Mouse (Mus musculus): ENCODE data around the gene Atp6v0a4. TPM values are rescaled to one million over a fixed set of nuclear protein-coding genes. Genes with fewer than 3 reads are reported as not detected.

Gene Atp6v0a4
- polyA plus RNA-seq, 1 experiment: not detected

DNA sequence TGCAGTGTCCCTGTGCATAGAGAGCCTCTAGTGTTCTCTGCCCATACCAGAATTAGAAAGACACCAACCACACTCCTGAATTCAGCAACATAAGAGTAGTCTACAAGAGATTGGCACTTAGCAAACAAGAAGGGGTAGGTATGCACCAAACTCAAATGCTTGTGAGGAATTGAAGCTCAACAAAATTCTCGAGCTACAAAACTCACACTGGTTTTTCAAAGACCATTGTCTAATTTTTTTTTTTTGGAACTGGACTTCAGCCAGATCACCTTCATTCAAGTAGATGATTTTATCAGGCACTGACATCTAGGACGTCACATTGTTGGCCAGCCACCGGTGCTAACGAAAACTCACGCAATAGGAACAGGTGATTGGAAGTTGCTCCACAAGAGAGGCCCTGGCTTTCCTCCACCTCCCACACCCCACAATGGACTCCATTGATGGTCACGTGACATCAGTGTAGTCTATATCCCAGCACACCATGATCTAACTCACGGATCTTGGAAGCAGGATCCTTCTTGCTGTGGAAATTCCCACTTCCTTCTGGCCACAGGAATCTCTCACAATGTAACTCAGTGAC is 22.1 kb downstream of the Atp6v0a4 start:
- H3K4me3 ChIP-seq (ENCODE audit: insufficient read depth, low read depth, low read length): no peak overlapping the region
- TF ChIP-seq CTCF (IDR thresholded peaks at IDR 0.05; ENCODE audit: insufficient read depth, low read depth, low read length): no peak
- TF ChIP-seq POLR2A (IDR thresholded peaks at IDR 0.05; ENCODE audit: insufficient read depth, low read depth, low read length): no peak
- WGBS: 90% methylated on average over 7 of the region's 7 CpGs

DNA sequence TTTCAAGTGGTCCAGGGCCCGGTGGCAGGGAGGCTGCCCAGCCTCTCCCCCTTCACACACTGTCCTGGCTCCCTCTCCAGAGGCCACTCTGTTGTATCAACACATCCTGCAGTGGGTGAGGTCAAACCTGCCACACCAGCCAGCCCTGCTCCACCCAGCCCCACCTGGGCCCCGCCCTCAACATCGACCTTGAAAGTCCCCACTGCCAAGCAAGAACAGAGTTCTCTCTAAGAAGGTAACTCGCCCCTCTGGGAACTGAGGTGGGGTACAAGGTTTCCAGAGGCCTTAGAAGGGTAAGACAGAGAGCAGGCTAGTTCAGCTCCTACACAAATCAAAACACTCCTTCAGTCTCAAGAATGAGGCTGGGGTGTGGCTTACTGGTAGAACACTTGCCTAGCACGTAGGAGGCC is 27.4 kb downstream of the Atp6v0a4 start:
- WGBS: 86% methylated on average over 5 of the region's 5 CpGs
- no peak for TF ChIP-seq CTCF (IDR thresholded peaks at IDR 0.05; ENCODE audit: insufficient read depth, low read depth, low read length)
- no peak for TF ChIP-seq POLR2A (IDR thresholded peaks at IDR 0.05; ENCODE audit: insufficient read depth, low read depth, low read length)
- H3K27ac ChIP-seq (ENCODE audit: insufficient read depth, low read depth, low read length): no peak overlapping the region
- H3K4me3 ChIP-seq (ENCODE audit: insufficient read depth, low read depth, low read length): no peak overlapping the region
- no peaks in the 10 kb centered on the region for H3K4me1 ChIP-seq (ENCODE audit: control insufficient read depth, insufficient read depth, low read length)

More for the DNA sequence above, 22.1 kb downstream of the Atp6v0a4 start:
- H3K27ac ChIP-seq (ENCODE audit: insufficient read depth, low read depth, low read length): no peak overlapping the region
- peaks cover 6% of the 10 kb centered on the region for H3K4me1 ChIP-seq (ENCODE audit: control insufficient read depth, insufficient read depth, low read length)

DNA sequence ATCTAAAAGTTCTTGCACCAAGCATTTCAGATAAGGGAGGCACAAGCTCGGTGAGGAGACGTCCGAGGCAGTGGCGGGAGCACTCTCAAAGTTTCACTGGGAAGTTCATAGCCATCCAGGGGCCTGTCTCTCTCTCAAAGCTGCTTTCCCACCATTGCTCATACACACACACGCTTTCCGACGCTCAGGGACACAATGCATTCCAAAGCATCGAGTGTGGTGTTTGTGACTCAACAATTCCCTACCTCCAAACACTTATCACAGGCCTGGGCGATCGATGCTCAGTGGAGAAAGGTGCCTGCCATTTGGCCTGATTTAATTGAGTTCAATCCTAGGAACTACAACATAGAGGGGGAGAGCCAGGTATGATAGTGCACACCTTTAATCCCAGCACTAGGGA is 29.7 kb downstream of the Atp6v0a4 start:
- no peaks in the 10 kb centered on the region for H3K4me1 ChIP-seq (ENCODE audit: control insufficient read depth, insufficient read depth, low read length)
- TF ChIP-seq POLR2A (IDR thresholded peaks at IDR 0.05; ENCODE audit: insufficient read depth, low read depth, low read length) (no peak), CTCF (IDR thresholded peaks at IDR 0.05; ENCODE audit: insufficient read depth, low read depth, low read length) (no peak)

DNA sequence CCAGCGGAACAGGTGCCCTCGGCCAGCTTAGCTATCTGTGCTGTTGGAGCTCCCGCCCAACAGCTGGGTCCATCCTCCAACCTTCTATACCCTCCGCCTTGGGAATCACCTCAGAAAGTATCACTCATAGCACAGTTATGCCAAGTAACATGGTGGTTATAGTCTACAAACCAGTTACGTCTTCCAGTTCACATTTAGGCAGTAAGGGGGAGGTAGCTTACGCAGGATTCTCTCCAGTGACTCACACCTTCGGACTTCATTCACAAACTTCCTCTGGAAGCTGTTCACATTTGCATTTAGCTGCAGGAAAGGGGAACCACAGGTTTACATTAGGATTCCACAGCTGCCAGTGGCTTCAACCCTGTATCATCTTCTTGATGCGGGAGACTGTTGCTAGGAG is 31.8 kb downstream of the Atp6v0a4 start:
- Histone ChIP-seq H3K4me3 (ENCODE audit: insufficient read depth, low read depth, low read length) (no peak overlapping the region), H3K4me1 (ENCODE audit: control insufficient read depth, insufficient read depth, low read length) (no peaks in the 10 kb centered on the region), H3K27ac (ENCODE audit: insufficient read depth, low read depth, low read length) (no peak overlapping the region)
- no peak for TF ChIP-seq POLR2A (IDR thresholded peaks at IDR 0.05; ENCODE audit: insufficient read depth, low read depth, low read length)
- TF ChIP-seq CTCF (IDR thresholded peaks at IDR 0.05; ENCODE audit: insufficient read depth, low read depth, low read length): no peak
- 87% methylated on average over 8 of the region's 8 CpGs for WGBS

More for the DNA sequence above, 29.7 kb downstream of the Atp6v0a4 start:
- Histone ChIP-seq H3K27ac (ENCODE audit: insufficient read depth, low read depth, low read length) (no peak overlapping the region), H3K4me3 (ENCODE audit: insufficient read depth, low read depth, low read length) (no peak overlapping the region)
- WGBS: 92% methylated on average over 10 of the region's 10 CpGs

- TF ChIP-seq POLR2A (IDR thresholded peaks at IDR 0.05; ENCODE audit: insufficient read depth, low read depth, low read length) (no peak), CTCF (IDR thresholded peaks at IDR 0.05; ENCODE audit: insufficient read depth, low read depth, low read length) (no peak)
- WGBS: 84% methylated on average over 9 of the region's 9 CpGs
- H3K4me3 ChIP-seq (ENCODE audit: insufficient read depth, low read depth, low read length): no peak overlapping the region
- no peak overlapping the region for H3K27ac ChIP-seq (ENCODE audit: insufficient read depth, low read depth, low read length)
- no peaks in the 10 kb centered on the region for H3K4me1 ChIP-seq (ENCODE audit: control insufficient read depth, insufficient read depth, low read length)
Measured at GRCm38 (mm10) chr6:38087242-38088026, 37.0 kb downstream of the Atp6v0a4 start.

DNA sequence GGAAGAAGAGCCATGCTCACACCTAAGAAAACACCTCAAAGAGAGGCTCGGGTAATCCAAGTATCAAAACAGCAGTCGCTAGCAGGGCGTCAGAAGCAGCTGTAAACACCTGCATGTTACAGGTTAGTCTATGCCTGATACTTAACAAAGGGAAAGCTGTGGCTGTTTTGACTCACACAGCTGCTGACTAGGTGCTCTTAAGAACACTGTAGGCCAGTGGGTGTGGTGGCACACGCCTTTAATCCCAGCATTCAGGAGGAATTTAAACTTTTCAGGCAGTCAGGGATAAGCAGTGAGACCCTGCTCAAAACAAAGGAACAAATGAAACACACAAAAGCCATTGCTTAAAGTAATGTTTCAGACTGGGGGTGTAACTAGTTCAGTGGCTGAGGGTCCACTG is 41.2 kb downstream of the Atp6v0a4 start:
- 61% methylated on average over 4 of the region's 4 CpGs for WGBS
- H3K27ac ChIP-seq (ENCODE audit: insufficient read depth, low read depth, low read length): no peak overlapping the region
- no peak overlapping the region for H3K4me3 ChIP-seq (ENCODE audit: insufficient read depth, low read depth, low read length)
- TF ChIP-seq CTCF (IDR thresholded peaks at IDR 0.05; ENCODE audit: insufficient read depth, low read depth, low read length): no peak
- H3K4me1 ChIP-seq (ENCODE audit: control insufficient read depth, insufficient read depth, low read length): no peaks in the 10 kb centered on the region

DNA sequence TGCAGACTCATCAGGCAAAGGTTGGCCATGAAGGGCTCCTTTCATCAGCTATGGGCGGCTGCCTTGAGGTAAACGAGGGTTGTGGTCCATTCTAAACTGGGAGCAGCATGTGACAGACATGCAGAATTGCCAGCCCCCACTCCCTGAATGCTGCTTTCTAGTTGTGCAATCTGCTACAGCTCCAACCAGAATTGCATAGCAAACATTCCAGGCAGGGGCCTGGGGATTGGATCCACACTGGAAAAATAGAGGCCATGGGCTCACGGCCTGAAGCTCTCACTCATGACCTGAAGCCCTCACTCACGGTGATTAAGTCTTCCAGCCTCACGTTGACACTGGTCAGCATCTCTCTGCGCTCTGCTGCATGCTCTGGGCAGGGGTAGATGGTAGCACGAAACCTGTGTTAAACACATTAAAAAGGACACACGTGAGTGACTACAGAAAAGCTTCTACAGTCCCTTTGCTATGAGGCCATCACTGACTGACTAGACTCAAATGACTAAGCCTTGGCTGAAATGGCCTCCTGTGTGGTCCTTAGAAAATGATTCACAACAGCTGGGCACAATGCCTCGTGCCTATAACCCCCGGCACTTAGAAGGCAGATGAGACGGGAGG is 42.6 kb downstream of the Atp6v0a4 start:
- H3K4me1 ChIP-seq (ENCODE audit: control insufficient read depth, insufficient read depth, low read length): no peaks in the 10 kb centered on the region
- TF ChIP-seq POLR2A (IDR thresholded peaks at IDR 0.05; ENCODE audit: insufficient read depth, low read depth, low read length): no peak
- no peak for TF ChIP-seq CTCF (IDR thresholded peaks at IDR 0.05; ENCODE audit: insufficient read depth, low read depth, low read length)
- 78% methylated on average over 11 of the region's 11 CpGs for WGBS
- H3K4me3 ChIP-seq (ENCODE audit: insufficient read depth, low read depth, low read length): no peak overlapping the region
- no peak overlapping the region for H3K27ac ChIP-seq (ENCODE audit: insufficient read depth, low read depth, low read length)

DNA sequence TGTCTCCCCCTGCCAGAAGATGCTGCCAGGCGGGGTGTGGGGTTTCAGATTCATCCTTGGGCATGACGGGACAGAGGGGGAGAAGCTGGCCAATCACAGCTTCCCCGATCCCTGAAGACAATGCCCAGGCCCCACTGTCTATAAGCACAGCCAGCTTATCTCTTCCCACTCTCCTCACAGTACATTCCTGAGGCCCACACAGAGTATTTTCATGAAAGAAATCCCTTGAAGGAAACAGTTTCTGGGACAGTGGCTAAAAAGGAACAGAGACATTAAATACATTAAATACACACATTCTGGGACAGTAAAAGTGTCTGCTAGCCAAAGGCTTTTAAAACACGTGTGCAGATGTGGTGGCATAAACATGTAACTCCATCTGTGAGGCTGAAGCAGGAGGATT is 44.0 kb downstream of the Atp6v0a4 start:
- TF ChIP-seq POLR2A (IDR thresholded peaks at IDR 0.05; ENCODE audit: insufficient read depth, low read depth, low read length): no peak
- TF ChIP-seq CTCF (IDR thresholded peaks at IDR 0.05; ENCODE audit: insufficient read depth, low read depth, low read length): no peak
- Histone ChIP-seq H3K4me1 (ENCODE audit: control insufficient read depth, insufficient read depth, low read length) (no peaks in the 10 kb centered on the region), H3K27ac (ENCODE audit: insufficient read depth, low read depth, low read length) (no peak overlapping the region), H3K4me3 (ENCODE audit: insufficient read depth, low read depth, low read length) (no peak overlapping the region)
- WGBS: 78% methylated on average over 4 of the region's 4 CpGs

DNA sequence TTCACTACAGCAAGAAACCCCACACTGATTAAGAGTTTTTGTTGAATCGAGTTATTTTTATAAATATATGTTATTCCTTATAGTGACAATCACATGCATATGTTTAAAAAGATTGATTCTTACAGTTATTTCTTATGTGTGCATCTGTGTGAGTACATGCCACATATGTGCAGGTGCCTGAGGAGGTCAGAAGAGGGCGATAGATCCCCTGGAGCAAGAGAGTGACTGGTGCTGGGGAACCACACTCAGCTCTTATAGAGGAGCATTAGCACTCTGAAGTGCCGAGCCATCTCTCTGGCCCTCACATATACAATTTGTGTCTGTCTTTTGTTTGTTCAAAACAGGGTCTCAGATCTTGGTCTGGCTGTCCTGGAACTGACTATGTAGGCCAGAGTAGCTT is 50.8 kb downstream of the Atp6v0a4 start:
- no peak for TF ChIP-seq CTCF (IDR thresholded peaks at IDR 0.05; ENCODE audit: insufficient read depth, low read depth, low read length)
- no peak for TF ChIP-seq POLR2A (IDR thresholded peaks at IDR 0.05; ENCODE audit: insufficient read depth, low read depth, low read length)
- Histone ChIP-seq H3K4me1 (ENCODE audit: control insufficient read depth, insufficient read depth, low read length) (no peaks in the 10 kb centered on the region), H3K4me3 (ENCODE audit: insufficient read depth, low read depth, low read length) (no peak overlapping the region), H3K27ac (ENCODE audit: insufficient read depth, low read depth, low read length) (no peak overlapping the region)
- 91% methylated on average over 3 of the region's 3 CpGs for WGBS
